Mouse (Mus musculus) midbrain, embryonic 13.5 days (tissue): ENCODE results near the gene 5730596B20Rik. TPM values are rescaled to one million over a fixed set of nuclear protein-coding genes. Genes with fewer than 3 reads are reported as not detected.

ENCODE experiments used
- ATAC-seq: fragments of 200-750 bp; cut with Nextera tagmentation; 2 replicates; pipeline ENCODE4 v1.8.0; 2017; ENCODE audit warnings: mild to moderate bottlenecking, moderate TSS enrichment, moderate library complexity
- H3K27ac ChIP-seq: fragments of 300-500 bp; sonication (generic); 2 replicates; pipeline ENCODE4 v1.5.1; 2015; ENCODE audit warnings: inconsistent platforms, mild to moderate bottlenecking, moderate library complexity
- H3K27me3 ChIP-seq: fragments of 300-500 bp; sonication (generic); 2 replicates; pipeline ENCODE4 v1.6.1; 2015; ENCODE audit warnings: mild to moderate bottlenecking, inconsistent platforms
- H3K36me3 ChIP-seq: fragments of 300-500 bp; sonication (generic); 2 replicates; pipeline ENCODE4 v1.6.1; 2015; ENCODE audit warnings: mild to moderate bottlenecking, inconsistent platforms
- H3K4me1 ChIP-seq: fragments of 300-500 bp; sonication (generic); replicated peaks from 2 replicates; pipeline ENCODE4 v1.6.1; 2015; ENCODE audit warnings: inconsistent platforms
- H3K4me2 ChIP-seq: fragments of 300-500 bp; sonication (generic); replicated peaks from 2 replicates; pipeline ENCODE4 v1.6.1; 2015; ENCODE audit warnings: moderate library complexity, mild to moderate bottlenecking, inconsistent platforms
- H3K4me3 ChIP-seq: fragments of 300-500 bp; sonication (generic); replicated peaks from 2 replicates; pipeline ENCODE4 v1.5.1; 2015; ENCODE audit warnings: mild to moderate bottlenecking, inconsistent platforms
- H3K9ac ChIP-seq: fragments of 300-500 bp; sonication (generic); replicated peaks from 2 replicates; pipeline ENCODE4 v1.6.1; 2015; ENCODE audit warnings: mild to moderate bottlenecking, inconsistent platforms
- H3K9me3 ChIP-seq: fragments of 300-500 bp; sonication (generic); 2 replicates; pipeline ENCODE4 v1.6.1; 2016; ENCODE audit warnings: mild to moderate bottlenecking, inconsistent platforms
- WGBS: fragments of 180-500 bp; shearing (Covaris S2); methylation state at CpG from one replicate; pipeline ENCODE4 v1.1.7; 2015; 5-methylcytosine and 5-hydroxymethylcytosine counted together
- polyA plus RNA-seq: library from polyadenylated mRNA; unstranded; fragments of >200 nt; fragmentation: Nextera tagmentation; extraction: Ambion mirVana; gene quantifications from 2 replicates; pipeline ENCODE4 v1.2.1, GENCODE M21; 2015

5730596B20Rik gene
- polyA plus RNA-seq, 1 experiment from 2014 or later: not detected

- H3K27ac ChIP-seq: no peak overlapping the region
- H3K27me3 ChIP-seq: peaks cover 98% of the 10 kb centered on the region
- peak overlapping the region; percentile 80 for H3K4me2 ChIP-seq
- peak; percentile 37 for ATAC-seq
- 1% methylated on average over 32 of the region's 32 CpGs for WGBS
- H3K9me3 ChIP-seq: no peaks in the 10 kb centered on the region
- H3K4me3 ChIP-seq: peak overlapping the region; percentile 45
- peaks cover 10% of the 10 kb centered on the region for H3K4me1 ChIP-seq
- H3K36me3 ChIP-seq: no peaks in the 10 kb centered on the region
- no peak overlapping the region for H3K9ac ChIP-seq
Observed at GRCm38 (mm10) chr6:52157466-52158275, 19.6 kb upstream of the 5730596B20Rik start.

- peaks cover 10% of the 10 kb centered on the region for H3K4me1 ChIP-seq
- peak within 1 kb of the TSS; percentile 45 for H3K4me3 ChIP-seq
- 0 out of 2 replicates have a peak within 1 kb of the TSS, but pooled peaks have one; percentile 23 for H3K9ac ChIP-seq
- under 1% methylated on average over 55 of the region's 55 CpGs for WGBS
- peak; percentile 79 for ATAC-seq
- no peaks in the 10 kb centered on the region for H3K36me3 ChIP-seq
- H3K27me3 ChIP-seq: peaks cover 98% of the 10 kb centered on the region
- peak within 1 kb of the TSS; percentile 80 for H3K4me2 ChIP-seq
- H3K9me3 ChIP-seq: no peaks in the 10 kb centered on the region
- no peak within 1 kb of the TSS for H3K27ac ChIP-seq
Observed at GRCm38 (mm10) chr6:52158276-52159051, 18.8 kb upstream of the 5730596B20Rik start, which contains the start of gene Hoxa1. Hoxa1 (minus strand) TSS chr6:52158317.

DNA sequence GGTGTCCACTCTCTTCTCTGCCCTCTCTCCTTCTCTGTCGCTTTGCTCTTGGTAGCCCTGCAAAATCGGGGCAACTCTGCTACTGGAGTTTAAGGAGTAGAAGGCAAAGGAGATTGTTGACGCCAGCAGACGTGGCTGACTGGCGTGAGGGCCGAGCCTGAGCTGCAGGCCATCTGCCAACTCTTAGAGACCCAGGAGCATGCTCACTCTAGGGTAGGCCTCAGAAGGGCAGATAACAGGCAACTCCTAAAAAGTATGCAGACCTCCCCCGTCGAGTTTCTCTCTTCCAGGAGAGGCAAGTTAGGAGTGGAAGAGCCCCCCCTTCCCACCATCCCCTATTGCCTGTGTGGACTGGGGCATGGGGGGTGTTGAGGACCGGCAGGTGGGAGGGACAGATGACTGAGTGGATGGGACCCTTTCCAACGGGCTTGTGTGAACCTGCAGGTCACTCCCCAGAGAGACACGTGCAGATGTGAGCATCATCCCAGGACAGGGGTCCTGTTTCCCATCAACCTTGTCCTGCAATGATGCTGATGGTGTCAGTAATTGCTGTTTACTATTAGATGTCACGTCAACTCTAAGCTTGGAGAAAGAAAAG is 18.0 kb upstream of the 5730596B20Rik start:
- Histone ChIP-seq H3K9me3 (no peaks in the 10 kb centered on the region), H3K4me3 (peak overlapping the region; percentile 45; the same call in 1 of the 2 replicates), H3K27ac (no peak overlapping the region), H3K36me3 (no peaks in the 10 kb centered on the region), H3K4me1 (peaks cover 10% of the 10 kb centered on the region), H3K9ac (no peak overlapping the region), H3K27me3 (peaks cover 98% of the 10 kb centered on the region), H3K4me2 (peak overlapping the region; percentile 80)
- 4% methylated on average over 12 of the region's 12 CpGs for WGBS
- no peak for ATAC-seq

GRCm38 (mm10) chr6:52159979-52160378 is 17.3 kb upstream of the 5730596B20Rik start:
- Histone ChIP-seq H3K4me3 (no peak overlapping the region), H3K4me2 (no peak overlapping the region), H3K27me3 (peaks cover 98% of the 10 kb centered on the region), H3K9ac (no peak overlapping the region), H3K27ac (no peak overlapping the region), H3K36me3 (no peaks in the 10 kb centered on the region), H3K9me3 (no peaks in the 10 kb centered on the region), H3K4me1 (peaks cover 10% of the 10 kb centered on the region)
- ATAC-seq: no peak
- WGBS: 4% methylated on average over 9 of the region's 9 CpGs

DNA sequence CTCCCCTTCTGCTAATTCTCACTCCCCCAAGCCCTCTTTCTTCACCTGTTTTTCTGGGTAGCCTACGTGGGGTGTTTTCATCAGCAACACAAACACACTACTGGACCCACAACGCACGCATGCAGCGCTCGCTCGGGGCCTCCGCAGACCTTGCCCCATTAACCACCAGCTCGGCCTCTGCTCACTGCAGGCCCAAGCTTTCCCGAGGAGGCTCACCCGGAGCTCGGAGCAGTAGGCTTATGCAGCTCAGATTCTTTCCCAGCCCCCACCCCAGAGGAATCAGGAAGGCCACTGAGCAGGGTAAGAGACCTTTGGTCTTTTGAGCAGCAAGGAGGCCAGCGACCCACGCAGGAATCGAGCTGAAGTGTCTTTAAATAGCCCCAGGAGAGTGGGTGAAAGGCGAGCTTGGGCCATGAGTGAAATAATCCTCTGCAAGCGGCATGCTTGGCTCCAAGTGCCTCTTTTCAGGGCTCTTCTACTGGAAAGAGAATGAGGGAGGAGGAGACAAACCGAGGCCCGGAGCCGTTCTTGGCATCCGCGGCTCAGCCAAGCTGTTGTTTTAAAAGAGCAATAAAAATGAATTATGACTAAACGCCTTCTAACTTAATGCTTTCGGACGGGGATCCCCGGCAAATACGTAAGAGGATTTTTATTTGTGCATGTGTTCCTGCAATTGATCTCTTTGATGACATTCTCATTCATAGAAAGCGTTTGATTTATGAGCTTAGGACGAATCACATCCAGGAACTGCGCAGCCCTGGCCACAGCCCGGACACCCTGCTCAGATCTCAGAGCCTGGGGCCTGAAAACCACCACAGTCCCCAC is 16.6 kb upstream of the 5730596B20Rik start:
- Histone ChIP-seq H3K4me1 (peaks cover 10% of the 10 kb centered on the region), H3K27ac (no peak overlapping the region), H3K27me3 (peaks cover 98% of the 10 kb centered on the region), H3K4me2 (no peak overlapping the region), H3K9me3 (no peaks in the 10 kb centered on the region), H3K36me3 (no peaks in the 10 kb centered on the region), H3K9ac (no peak overlapping the region), H3K4me3 (no peak overlapping the region)
- 1% methylated on average over 30 of the region's 30 CpGs for WGBS
- no peak for ATAC-seq

- Histone ChIP-seq H3K4me3 (no peak overlapping the region), H3K9me3 (no peaks in the 10 kb centered on the region), H3K4me1 (peaks cover 10% of the 10 kb centered on the region), H3K27ac (no peak overlapping the region), H3K36me3 (no peaks in the 10 kb centered on the region), H3K4me2 (no peak overlapping the region), H3K27me3 (peaks cover 98% of the 10 kb centered on the region), H3K9ac (no peak overlapping the region)
- no peak for ATAC-seq
- WGBS: under 1% methylated on average over 8 of the region's 8 CpGs
Observed at GRCm38 (mm10) chr6:52161336-52162092, 15.8 kb upstream of the 5730596B20Rik start.

- 3% methylated on average over 1 of the region's 1 CpGs for WGBS
- no peaks in the 10 kb centered on the region for H3K36me3 ChIP-seq
- H3K27me3 ChIP-seq: peaks cover 98% of the 10 kb centered on the region
- no peak for ATAC-seq
- no peak overlapping the region for H3K4me3 ChIP-seq
- peaks cover 10% of the 10 kb centered on the region for H3K4me1 ChIP-seq
- H3K27ac ChIP-seq: no peak overlapping the region
- no peak overlapping the region for H3K4me2 ChIP-seq
- no peaks in the 10 kb centered on the region for H3K9me3 ChIP-seq
- no peak overlapping the region for H3K9ac ChIP-seq
Observed at GRCm38 (mm10) chr6:52162093-52162380, 15.3 kb upstream of the 5730596B20Rik start.

GRCm38 (mm10) chr6:52162611-52163365 is 14.5 kb upstream of the 5730596B20Rik start:
- under 1% methylated on average over 14 of the region's 14 CpGs for WGBS
- H3K27ac ChIP-seq: no peak overlapping the region
- no peaks in the 10 kb centered on the region for H3K9me3 ChIP-seq

DNA sequence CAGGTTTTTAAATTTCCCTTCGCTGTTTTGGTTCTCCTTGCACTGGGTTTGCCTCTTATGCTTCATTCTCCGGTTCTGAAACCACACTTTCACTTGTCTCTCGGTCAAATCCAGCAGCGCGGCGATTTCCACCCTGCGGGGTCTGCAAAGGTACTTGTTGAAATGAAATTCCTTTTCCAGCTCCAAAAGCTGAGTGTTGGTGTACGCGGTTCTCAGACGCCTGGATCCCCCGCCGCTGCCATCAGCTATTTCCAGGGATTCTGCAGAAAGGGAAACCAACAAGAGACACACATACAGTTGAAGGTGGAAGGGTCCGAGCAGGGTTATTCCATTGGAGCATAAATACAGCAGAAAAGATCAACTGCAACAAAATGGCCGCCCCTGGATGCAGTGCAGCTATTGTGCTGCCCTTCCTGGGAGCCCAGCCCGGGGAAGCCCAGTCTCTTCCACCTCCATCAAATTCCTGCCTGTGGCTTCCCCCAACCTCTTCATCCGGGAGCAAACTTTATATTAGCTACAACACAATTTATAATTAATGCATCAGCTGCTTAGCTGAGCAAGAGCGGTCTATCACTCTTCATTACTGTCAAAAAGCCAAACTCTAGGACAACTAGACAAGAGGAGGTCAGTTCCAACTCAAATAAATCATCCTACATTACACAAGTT is 13.8 kb upstream of the 5730596B20Rik start:
- peaks cover 98% of the 10 kb centered on the region for H3K27me3 ChIP-seq
- peaks cover 4% of the 10 kb centered on the region for H3K4me1 ChIP-seq
- H3K36me3 ChIP-seq: no peaks in the 10 kb centered on the region
- WGBS: 0% methylated on average over 17 of the region's 17 CpGs
- H3K4me2 ChIP-seq: no peak overlapping the region
- H3K9ac ChIP-seq: no peak overlapping the region
- no peak overlapping the region for H3K4me3 ChIP-seq
- H3K9me3 ChIP-seq: no peaks in the 10 kb centered on the region
- no peak for ATAC-seq
- no peak overlapping the region for H3K27ac ChIP-seq

More at GRCm38 (mm10) chr6:52162611-52163365, 14.5 kb upstream of the 5730596B20Rik start:
- Histone ChIP-seq H3K4me1 (peaks cover 10% of the 10 kb centered on the region), H3K4me3 (no peak overlapping the region), H3K9ac (no peak overlapping the region), H3K4me2 (no peak overlapping the region), H3K36me3 (no peaks in the 10 kb centered on the region), H3K27me3 (peaks cover 98% of the 10 kb centered on the region)
- no peak for ATAC-seq

DNA sequence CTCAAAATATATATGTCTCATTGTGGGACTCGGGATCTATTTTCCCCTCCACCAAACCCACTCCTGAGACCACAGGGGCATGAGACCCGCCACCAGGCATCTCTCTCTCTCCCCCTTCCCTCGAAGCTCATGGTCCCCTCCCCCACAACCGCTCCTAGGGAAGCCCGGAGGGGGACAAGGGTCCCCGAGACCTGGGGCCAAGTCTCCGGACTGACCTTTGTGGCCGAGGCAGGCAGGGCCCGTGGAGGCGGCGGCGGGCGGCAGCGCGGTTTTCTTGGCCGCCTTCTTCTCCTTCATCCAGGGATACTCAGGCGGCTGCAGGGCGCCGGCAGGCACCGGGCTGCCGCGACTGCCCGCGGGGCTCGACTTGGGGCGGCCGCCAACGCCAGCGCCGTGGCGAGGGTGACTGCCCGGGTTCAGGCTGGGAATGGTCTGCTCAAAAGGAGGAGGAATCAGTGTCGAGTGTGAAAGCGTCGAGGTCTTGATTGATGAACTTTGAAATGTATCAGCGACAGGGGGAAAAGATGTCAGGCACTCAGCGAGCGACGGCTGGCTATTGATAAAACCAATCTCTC is 13.2 kb upstream of the 5730596B20Rik start:
- WGBS: under 1% methylated on average over 37 of the region's 39 CpGs
- Histone ChIP-seq H3K4me1 (no peaks in the 10 kb centered on the region), H3K27ac (no peak overlapping the region), H3K4me2 (no peak overlapping the region), H3K36me3 (no peaks in the 10 kb centered on the region), H3K4me3 (0 out of 2 replicates have a peak overlapping the region, but pooled peaks have one; percentile 4), H3K27me3 (peaks cover 97% of the 10 kb centered on the region), H3K9me3 (no peaks in the 10 kb centered on the region), H3K9ac (no peak overlapping the region)
- no peak for ATAC-seq
